Mouse (Mus musculus): ENCODE measurements around the gene Gm4302. TPM values are rescaled to one million over a fixed set of nuclear protein-coding genes. Genes with fewer than 3 reads are reported as not detected.
"Not testable (repeated sequence)": the region's sequence is repeated elsewhere in the genome, so short reads cannot be mapped to it uniquely, and the experiment has no call there.

The Gm4302 gene
- polyA plus RNA-seq, 1 experiment from 2014 or later = not detected

DNA sequence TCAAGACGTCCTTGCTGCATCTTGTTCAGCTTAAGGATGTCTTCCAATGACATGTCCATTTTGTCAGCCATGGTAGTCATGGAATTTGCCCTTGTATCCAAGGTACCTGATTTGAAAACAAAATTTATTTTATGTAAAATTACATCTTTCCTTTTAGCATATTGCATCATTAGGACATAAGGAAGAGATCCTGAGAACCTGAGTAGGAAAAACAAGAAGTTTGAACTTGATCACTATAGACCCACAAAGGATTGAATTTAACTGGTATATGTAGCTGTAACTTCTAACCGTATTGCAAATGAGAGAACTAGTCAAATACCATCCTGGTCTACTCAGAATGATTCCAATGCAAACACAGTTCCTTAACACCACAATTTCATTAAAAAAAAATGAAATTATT, 41.8 kb downstream of the Gm4302 start, which contains the start of gene Gm4312:
Gene Gm4312, minus strand, starts transcription at position 101 of the 400 bp plus-strand sequence.
- not testable (repeated sequence) for H3K36me3 ChIP-seq (replicated peaks; ENCODE audit: control insufficient read depth, insufficient read depth, low read depth, low read length); H3K4me2 ChIP-seq (ENCODE audit: low read depth, low read length); H3K27me3 ChIP-seq (ENCODE audit: control insufficient read depth, insufficient read depth, low read length); DNase-seq (ENCODE audit: low spot score); H3K9me3 ChIP-seq (replicated peaks; ENCODE audit: control insufficient read depth, low read length); H3K27ac ChIP-seq (replicated peaks; ENCODE audit: low read depth, low read length); H3K4me3 ChIP-seq (ENCODE audit: low read depth, low read length); ATAC-seq (replicated peaks; ENCODE audit: insufficient number of reproducible peaks, low FRiP score, low TSS enrichment, low read depth); H3K4me1 ChIP-seq (ENCODE audit: control insufficient read depth, insufficient read depth, low read length); H3K9ac ChIP-seq (replicated peaks; ENCODE audit: low read length)
- no CpG with 5 or more reads among the region's 2 CpGs for WGBS

Other genes with a start within 250 kb of the Gm4302 start
- gene Gm4301, start 5.2 kb upstream of the Gm4302 start, polyA plus RNA-seq (2014; fragmentation: Nextera tagmentation; extraction: Ambion mirVana) = not detected in 2 replicates
- gene Gm4303, start 5.1 kb downstream of the Gm4302 start, polyA plus RNA-seq (2014; fragmentation: Nextera tagmentation; extraction: Ambion mirVana) = not detected in 2 replicates
- not detected in 2 replicates for gene Gm4305, start 10.3 kb downstream of the Gm4302 start, polyA plus RNA-seq (2014; fragmentation: Nextera tagmentation; extraction: Ambion mirVana)
- gene Gm4307, start 20.5 kb downstream of the Gm4302 start, polyA plus RNA-seq (2014; fragmentation: Nextera tagmentation; extraction: Ambion mirVana) = not detected in 2 replicates
- gene Gm4312, start 41.7 kb downstream of the Gm4302 start, polyA plus RNA-seq (2014; fragmentation: Nextera tagmentation; extraction: Ambion mirVana) = not detected in 2 replicates
- gene Tmtc3, start 146.5 kb downstream of the Gm4302 start, polyA plus RNA-seq (2014; fragmentation: Nextera tagmentation; extraction: Ambion mirVana) = 24.4 and 27.0 TPM in 2 replicates
- 5.9 and 7.2 TPM in 2 replicates for gene Cep290, start 146.7 kb downstream of the Gm4302 start, polyA plus RNA-seq (2014; fragmentation: Nextera tagmentation; extraction: Ambion mirVana)
- gene 4930430F08Rik, start 249.6 kb downstream of the Gm4302 start, polyA plus RNA-seq (2014; fragmentation: Nextera tagmentation; extraction: Ambion mirVana) = 11.8 and 12.9 TPM in 2 replicates
- gene 1700017N19Rik, start 249.6 kb downstream of the Gm4302 start, polyA plus RNA-seq (2014; fragmentation: Nextera tagmentation; extraction: Ambion mirVana) = not detected in 2 replicates

All from embryonic facial prominence, embryonic 11.5 days (tissue).